Mouse (Mus musculus): ENCODE results near the gene Ank3.

GRCm38 (mm10) chr10:69604609-69605008 lies 206.0 kb downstream of the Ank3 start:
- TF ChIP-seq CTCF (IDR thresholded peaks at IDR 0.05; ENCODE audit: low read depth): no peak
- TF ChIP-seq EP300 (IDR thresholded peaks at IDR 0.05; ENCODE audit: low read depth): no peak

All from liver, postnatal 0 days (tissue).